Mouse (Mus musculus) thymus, adult 2 months (tissue): ENCODE results near the gene Clec11a. TPM values are rescaled to one million over a fixed set of nuclear protein-coding genes. Genes with fewer than 3 reads are reported as not detected.

Experiments used
- DNase-seq: peaks from one replicate; pipeline ENCODE4 v3.0.0; 2021
- H3K27ac ChIP-seq: fragments of 200-500 bp; 2 replicates; pipeline ENCODE4 v1.5.1; 2012; ENCODE audit warnings: low read length, control low read depth; ENCODE audit not compliant: control insufficient read depth, insufficient read depth
- H3K27me3 ChIP-seq: fragments of 200-500 bp; 2 replicates; pipeline ENCODE4 v1.6.1; 2012; ENCODE audit warnings: mild to moderate bottlenecking, low read length, moderate library complexity, mixed read lengths; ENCODE audit not compliant: control insufficient read depth, insufficient read depth
- H3K36me3 ChIP-seq: fragments of 200-500 bp; 2 replicates; pipeline ENCODE4 v1.6.1; 2012; ENCODE audit warnings: mild to moderate bottlenecking, low read length, moderate library complexity; ENCODE audit not compliant: control insufficient read depth, insufficient read depth
- H3K4me1 ChIP-seq: fragments of 200-500 bp; replicated peaks from 2 replicates; pipeline ENCODE4 v1.6.1; 2012; ENCODE audit warnings: low read length; ENCODE audit not compliant: control insufficient read depth, insufficient read depth
- H3K4me3 ChIP-seq: fragments of 200-500 bp; 2 replicates; pipeline ENCODE4 v1.5.1; 2012; ENCODE audit warnings: mild to moderate bottlenecking, low read length, control low read depth, moderate library complexity; ENCODE audit not compliant: control insufficient read depth, insufficient read depth
- CTCF ChIP-seq: fragments of 200-500 bp; IDR thresholded peaks from 2 replicates; pipeline ENCODE4 v1.5.1; 2012; ENCODE audit warnings: mild to moderate bottlenecking, control low read depth, low read length, moderate library complexity, borderline replicate concordance; ENCODE audit not compliant: control insufficient read depth, poor library complexity, insufficient read depth; ENCODE audit errors: extremely low read depth
- POLR2A ChIP-seq: fragments of 200-500 bp; IDR thresholded peaks from 2 replicates; pipeline ENCODE4 v1.6.1; 2012; ENCODE audit warnings: mild to moderate bottlenecking, low read length, control low read depth, moderate library complexity; ENCODE audit not compliant: control insufficient read depth, poor library complexity, insufficient read depth; ENCODE audit errors: extremely low read depth
- WGBS: fragments of 180-500 bp; shearing (Covaris S2); methylation state at CpG from one replicate; pipeline ENCODE4 v1.1.7; 2018; 5-methylcytosine and 5-hydroxymethylcytosine counted together
- polyA plus RNA-seq: library from polyadenylated mRNA; depleted of rRNA; stranded (reverse); fragments of >200 nt; gene quantifications from 2 replicates; pipeline ENCODE4 v1.2.3, GENCODE M21; 2012

Clec11a gene
- polyA plus RNA-seq, 1 experiment = 3.1 TPM

DNA sequence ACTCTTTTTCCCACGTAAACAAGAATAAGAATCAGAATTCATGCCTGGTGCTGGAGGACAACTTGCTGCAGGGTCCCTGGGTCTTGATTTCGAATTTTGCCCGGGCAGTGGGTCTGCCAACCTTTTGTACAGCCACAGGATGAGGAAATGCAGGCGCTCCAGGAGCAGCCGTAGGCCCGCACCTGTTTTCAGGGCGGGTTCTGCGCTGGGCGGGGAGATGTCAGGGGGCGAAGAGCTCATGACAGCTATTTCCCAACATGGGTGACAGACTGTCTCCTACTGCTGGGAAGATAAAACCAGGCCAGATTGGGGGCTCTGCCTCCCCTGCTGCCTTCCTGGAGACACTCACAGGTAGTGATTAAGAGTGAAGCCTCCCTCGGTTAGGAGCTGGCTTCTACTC, 32.6 kb downstream of the Clec11a start:
- no peaks in the 10 kb centered on the region for H3K4me1 ChIP-seq
- H3K27ac ChIP-seq = no peak overlapping the region
- no peaks in the 10 kb centered on the region for H3K36me3 ChIP-seq
- H3K27me3 ChIP-seq = no peaks in the 10 kb centered on the region
- no peak for DNase-seq
- 79% methylated on average over 11 of the region's 11 CpGs for WGBS
- TF ChIP-seq POLR2A (no peak), CTCF (no peak)
- H3K4me3 ChIP-seq = no peak overlapping the region

- Histone ChIP-seq H3K4me1 (no peaks in the 10 kb centered on the region), H3K27me3 (no peaks in the 10 kb centered on the region), H3K4me3 (no peak overlapping the region), H3K27ac (no peak overlapping the region), H3K36me3 (no peaks in the 10 kb centered on the region)
- 88% methylated on average over 7 of the region's 7 CpGs for WGBS
- no peak for TF ChIP-seq CTCF
- no peak for TF ChIP-seq POLR2A
- no peak for DNase-seq
Observed at GRCm38 (mm10) chr7:44273446-44273845, 33.3 kb downstream of the Clec11a start.

DNA sequence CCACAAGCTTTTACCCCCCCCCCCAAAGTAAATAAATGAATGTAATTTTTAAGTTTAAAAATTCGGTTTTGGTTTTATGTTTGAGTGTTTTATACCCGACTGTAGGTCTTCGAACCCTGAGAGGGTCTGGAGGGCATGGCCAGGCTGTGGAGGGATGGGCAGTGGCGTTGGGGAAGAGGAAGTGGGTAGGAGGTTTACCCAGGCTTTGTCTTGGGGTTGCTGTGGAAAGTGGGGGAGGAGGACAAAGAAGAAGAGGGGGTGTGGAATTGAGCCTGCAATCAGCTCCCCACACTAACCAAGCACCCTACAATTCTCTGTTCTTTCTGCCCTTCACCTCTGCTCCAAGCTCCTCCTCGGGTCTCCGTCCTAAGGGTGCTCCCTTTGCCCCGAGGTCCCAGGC, 34.2 kb downstream of the Clec11a start:
- Histone ChIP-seq H3K27ac (no peak overlapping the region), H3K36me3 (no peaks in the 10 kb centered on the region), H3K4me3 (no peak overlapping the region), H3K4me1 (no peaks in the 10 kb centered on the region), H3K27me3 (no peaks in the 10 kb centered on the region)
- DNase-seq = no peak
- WGBS = 59% methylated on average over 7 of the region's 7 CpGs
- no peak for TF ChIP-seq CTCF
- no peak for TF ChIP-seq POLR2A

GRCm38 (mm10) chr7:44271309-44271708, 35.4 kb downstream of the Clec11a start:
- WGBS = 79% methylated on average over 2 of the region's 2 CpGs
- no peak for DNase-seq

GRCm38 (mm10) chr7:44269397-44269796, 37.3 kb downstream of the Clec11a start:
- 53% methylated on average over 2 of the region's 2 CpGs for WGBS
- DNase-seq = no peak
- H3K27me3 ChIP-seq = no peaks in the 10 kb centered on the region
- no peak overlapping the region for H3K27ac ChIP-seq
- TF ChIP-seq POLR2A (no peak), CTCF (no peak)
- H3K4me1 ChIP-seq = no peaks in the 10 kb centered on the region
- no peaks in the 10 kb centered on the region for H3K36me3 ChIP-seq
- no peak overlapping the region for H3K4me3 ChIP-seq

More at GRCm38 (mm10) chr7:44271309-44271708, 35.4 kb downstream of the Clec11a start:
- no peak overlapping the region for H3K4me3 ChIP-seq
- H3K27ac ChIP-seq = no peak overlapping the region
- no peaks in the 10 kb centered on the region for H3K27me3 ChIP-seq
- H3K36me3 ChIP-seq = no peaks in the 10 kb centered on the region
- H3K4me1 ChIP-seq = no peaks in the 10 kb centered on the region
- TF ChIP-seq POLR2A (no peak), CTCF (no peak)

DNA sequence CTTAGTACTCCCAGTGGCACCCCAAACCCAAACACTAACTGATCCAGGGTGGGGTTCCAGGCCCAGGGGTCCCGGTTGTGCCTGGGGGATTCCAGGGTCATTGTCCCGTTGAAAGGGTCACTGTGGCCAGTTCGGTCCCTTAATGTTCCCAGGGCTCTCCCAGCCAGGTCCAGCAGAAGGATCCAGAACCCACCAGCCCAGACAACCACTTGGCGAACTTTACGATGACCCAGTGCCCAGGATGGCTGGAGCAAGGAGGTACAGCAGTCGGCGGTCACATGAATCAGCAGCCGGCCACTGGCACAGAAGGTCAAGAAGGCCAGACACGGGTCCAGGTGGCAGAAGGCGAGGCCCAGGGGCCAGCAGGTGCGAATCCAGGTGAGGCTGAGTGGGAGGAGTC, 38.6 kb downstream of the Clec11a start:
- Histone ChIP-seq H3K4me1 (peaks cover 3% of the 10 kb centered on the region), H3K27me3 (no peaks in the 10 kb centered on the region), H3K4me3 (no peak overlapping the region), H3K36me3 (no peaks in the 10 kb centered on the region), H3K27ac (no peak overlapping the region)
- TF ChIP-seq POLR2A (no peak), CTCF (no peak)
- DNase-seq = no peak
- WGBS = 91% methylated on average over 11 of the region's 11 CpGs

DNA sequence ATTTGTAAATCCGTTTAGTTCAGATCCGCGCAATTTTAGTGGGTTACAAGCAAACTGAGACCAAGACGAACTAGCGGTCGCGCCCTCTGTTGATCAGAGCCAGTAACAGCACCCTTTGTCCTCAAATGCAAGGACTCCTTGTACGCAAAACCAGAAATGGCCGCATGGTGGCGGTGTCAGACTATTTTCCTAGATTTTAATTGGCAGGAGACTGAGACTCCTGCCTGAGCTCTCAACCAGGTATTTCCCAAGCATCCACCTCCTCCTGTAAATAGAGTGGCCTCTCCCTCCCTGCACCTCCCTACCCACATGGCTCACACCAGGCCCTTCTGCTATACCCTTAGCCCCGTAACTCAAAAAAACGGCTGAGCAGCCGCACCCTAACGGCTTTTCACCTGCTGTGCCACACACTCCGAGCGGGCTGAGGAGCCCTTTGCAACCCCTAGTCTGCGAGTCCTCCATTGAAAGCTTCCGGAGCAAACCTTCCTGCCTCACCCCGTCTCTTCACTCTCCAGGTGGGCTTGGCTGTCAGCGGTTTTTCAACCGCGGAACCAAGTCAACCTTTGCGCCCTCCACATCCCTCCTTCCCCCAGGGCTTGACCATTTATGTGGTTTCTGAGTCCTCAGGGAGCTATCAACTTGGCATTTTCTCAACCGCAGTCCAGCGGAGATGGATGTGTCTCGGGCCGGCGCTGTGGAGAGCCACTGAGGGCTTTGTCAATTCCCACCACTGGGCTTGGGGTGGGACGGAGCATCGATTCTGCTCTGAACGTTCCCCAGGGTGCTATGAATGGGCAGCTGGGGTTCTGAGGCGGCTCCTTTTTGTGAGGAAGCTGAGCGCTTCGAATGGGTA, 43.7 kb downstream of the Clec11a start:
- H3K27me3 ChIP-seq = no peaks in the 10 kb centered on the region

More for the DNA sequence above, 43.7 kb downstream of the Clec11a start:
- Histone ChIP-seq H3K4me1 (peaks cover 6% of the 10 kb centered on the region), H3K36me3 (no peaks in the 10 kb centered on the region), H3K27ac (no peak overlapping the region), H3K4me3 (peak overlapping the region; percentile 36)
- peak; percentile 94 for DNase-seq
- TF ChIP-seq CTCF = peak; percentile 58; the same call in 1 of the 2 replicates
- 0 out of 2 replicates have a peak, but pooled peaks have one; percentile 24 for TF ChIP-seq POLR2A
- WGBS = 1% methylated on average over 34 of the region's 34 CpGs
